Mouse (Mus musculus): ENCODE data around the gene Fbxw7. TPM values are rescaled to one million over a fixed set of nuclear protein-coding genes. Genes with fewer than 3 reads are reported as not detected.

The Fbxw7 gene
- 10 to 100 TPM; 15.0 to 18.8 TPM for polyA plus RNA-seq (2017; shearing (Covaris generic))

DNA sequence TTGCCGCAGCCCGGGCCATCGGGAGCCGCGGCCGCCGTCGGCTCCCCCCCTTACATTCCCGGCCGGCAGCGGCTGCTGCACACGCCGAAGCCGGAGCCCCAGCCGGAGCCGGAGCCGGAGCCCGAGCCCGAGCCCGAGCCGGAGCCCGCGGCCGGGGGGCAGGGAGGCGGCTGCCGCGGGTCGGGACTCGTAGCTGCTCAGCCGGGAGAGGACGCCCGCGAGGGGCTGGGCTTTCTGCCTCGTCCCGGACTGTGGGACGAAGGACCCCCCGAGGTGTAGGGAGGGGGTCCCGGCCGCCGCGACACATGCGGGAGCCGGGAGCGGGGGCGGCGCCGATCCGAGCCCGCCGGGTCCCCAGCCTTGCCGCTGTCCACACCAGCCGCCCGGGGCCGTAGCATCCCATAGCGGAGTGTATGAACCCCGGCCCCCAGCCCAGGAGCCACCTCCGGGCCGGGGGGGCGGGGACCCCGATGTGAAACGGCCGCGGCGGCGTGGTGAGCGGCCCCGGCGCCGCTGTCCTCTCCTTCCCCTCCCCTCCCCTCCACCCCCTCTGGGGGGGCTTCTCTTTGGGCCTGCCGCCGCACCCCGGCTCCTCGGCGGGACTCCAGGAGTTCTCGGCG lies at the start of gene Fbxw7:
Gene Fbxw7 (plus strand): TSS at position 507 of the 620 bp plus-strand sequence.
- ATAC-seq, result no peak

- peak; percentile 33 for ATAC-seq
Measured at GRCm38 (mm10) chr3:84768940-84769339, 46.1 kb upstream of the Fbxw7 start.

- ATAC-seq, result no peak
Measured at GRCm38 (mm10) chr3:84769411-84769810, 45.7 kb upstream of the Fbxw7 start.

- peak; percentile 53 for ATAC-seq
Measured at GRCm38 (mm10) chr3:84770518-84770917, 44.5 kb upstream of the Fbxw7 start.

- peak; percentile 62 for ATAC-seq
Measured at GRCm38 (mm10) chr3:84771980-84772379, 43.1 kb upstream of the Fbxw7 start.

GRCm38 (mm10) chr3:84774246-84775066 lies 40.6 kb upstream of the Fbxw7 start:
- no peak for ATAC-seq

GRCm38 (mm10) chr3:84775067-84775423 lies 40.0 kb upstream of the Fbxw7 start:
- no peak for ATAC-seq

GRCm38 (mm10) chr3:84775577-84775976 lies 39.5 kb upstream of the Fbxw7 start:
- ATAC-seq, result no peak

DNA sequence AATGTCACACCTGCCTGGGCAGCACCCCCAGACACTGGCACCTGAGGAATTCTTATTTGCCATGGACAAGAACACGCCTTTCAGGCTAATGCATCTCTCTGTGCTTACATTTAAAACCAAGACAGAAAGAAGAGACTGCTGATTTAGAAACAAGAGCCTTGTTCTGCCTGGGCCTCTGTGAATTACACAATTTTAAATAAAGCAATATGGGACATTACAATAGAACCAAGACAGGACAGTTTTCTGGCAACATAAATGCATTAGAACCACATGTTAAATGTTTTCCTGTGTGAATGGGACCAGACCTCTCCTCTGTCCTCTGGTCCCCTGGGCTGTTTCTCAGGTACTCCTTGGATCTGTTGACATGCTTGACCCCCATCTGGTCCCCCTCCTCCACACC lies 39.0 kb upstream of the Fbxw7 start:
- no peak for ATAC-seq

DNA sequence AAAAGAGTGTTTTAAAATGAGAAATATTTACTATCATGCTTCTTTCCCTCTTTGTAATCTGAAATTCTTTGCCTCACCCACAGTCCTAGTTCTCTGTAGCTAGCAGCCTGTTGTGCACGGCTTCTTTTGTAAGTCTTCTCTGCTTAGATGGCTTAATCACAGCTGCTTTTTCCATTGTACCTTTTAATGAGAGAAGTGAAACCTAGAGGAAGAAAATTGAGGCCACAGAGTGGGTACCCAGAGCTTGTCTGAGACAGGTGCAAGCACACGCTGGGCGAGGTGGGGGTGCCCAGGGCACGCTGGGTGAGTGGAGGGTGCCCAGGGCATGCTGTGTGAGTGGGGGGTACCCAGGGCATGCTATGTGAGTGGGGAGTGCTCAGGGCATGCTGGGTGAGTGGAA lies 27.2 kb upstream of the Fbxw7 start:
- no peak for ATAC-seq

GRCm38 (mm10) chr3:84804036-84804435 lies 11.0 kb upstream of the Fbxw7 start:
- no peak for ATAC-seq

DNA sequence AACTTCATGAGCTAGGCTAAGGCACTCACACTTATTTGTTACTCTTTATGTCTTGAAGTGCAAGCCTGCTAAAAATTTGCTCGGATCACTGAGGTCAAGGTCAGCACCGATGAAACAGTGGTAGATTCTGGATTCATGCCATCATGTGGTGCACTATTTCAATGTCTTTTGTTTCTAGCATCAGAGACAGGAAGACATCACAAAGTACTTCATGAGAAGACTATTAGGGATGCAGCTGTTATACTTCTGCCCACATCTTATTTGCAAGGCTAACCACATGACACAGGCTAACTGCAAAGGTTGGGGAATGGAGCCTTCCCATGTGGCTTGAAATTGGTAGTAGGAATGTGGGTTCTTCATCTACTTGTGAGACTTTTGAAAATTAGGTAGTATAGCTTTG lies 8.9 kb upstream of the Fbxw7 start:
- no peak for ATAC-seq

- no peak for ATAC-seq
Measured at GRCm38 (mm10) chr3:84807826-84808225, 7.2 kb upstream of the Fbxw7 start.

DNA sequence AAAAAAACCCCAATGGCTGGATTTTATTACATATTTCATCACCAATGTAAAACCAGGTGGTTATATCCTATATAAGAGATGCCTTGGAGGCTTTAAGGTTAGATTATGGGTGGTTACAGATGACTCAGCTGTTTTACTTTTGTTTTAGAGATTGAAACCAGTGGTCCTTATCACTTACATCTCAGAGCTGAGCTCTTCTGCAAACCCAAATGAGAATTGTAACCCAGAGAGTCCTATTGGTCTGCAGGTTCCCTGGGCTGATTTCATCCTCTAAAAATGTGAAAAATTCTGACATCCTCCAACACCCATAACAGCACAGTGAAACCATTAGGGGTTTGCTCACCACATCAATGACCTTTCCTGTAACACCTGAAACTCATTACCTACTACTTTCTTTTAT lies 6.2 kb upstream of the Fbxw7 start:
- peak; percentile 40 for ATAC-seq

DNA sequence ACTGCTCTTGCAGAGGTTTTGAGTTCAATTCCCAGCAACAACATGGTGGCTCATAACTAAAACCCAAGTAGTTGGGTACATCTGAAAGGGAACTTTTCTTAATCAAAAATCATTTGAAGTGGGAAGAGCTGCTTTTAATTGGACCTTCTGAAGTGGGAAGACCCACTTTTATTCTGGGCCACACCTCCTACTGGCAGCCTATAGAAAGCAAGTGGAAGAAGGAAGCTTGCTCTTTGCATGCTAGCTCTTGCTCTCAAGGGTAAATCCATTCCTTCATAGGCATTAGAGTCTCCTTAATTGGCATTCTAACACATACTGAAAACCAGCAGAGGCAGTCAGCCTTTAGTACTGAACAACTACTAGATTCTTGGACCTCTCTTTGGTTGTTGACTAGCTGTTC lies 4.3 kb upstream of the Fbxw7 start:
- no peak for ATAC-seq

DNA sequence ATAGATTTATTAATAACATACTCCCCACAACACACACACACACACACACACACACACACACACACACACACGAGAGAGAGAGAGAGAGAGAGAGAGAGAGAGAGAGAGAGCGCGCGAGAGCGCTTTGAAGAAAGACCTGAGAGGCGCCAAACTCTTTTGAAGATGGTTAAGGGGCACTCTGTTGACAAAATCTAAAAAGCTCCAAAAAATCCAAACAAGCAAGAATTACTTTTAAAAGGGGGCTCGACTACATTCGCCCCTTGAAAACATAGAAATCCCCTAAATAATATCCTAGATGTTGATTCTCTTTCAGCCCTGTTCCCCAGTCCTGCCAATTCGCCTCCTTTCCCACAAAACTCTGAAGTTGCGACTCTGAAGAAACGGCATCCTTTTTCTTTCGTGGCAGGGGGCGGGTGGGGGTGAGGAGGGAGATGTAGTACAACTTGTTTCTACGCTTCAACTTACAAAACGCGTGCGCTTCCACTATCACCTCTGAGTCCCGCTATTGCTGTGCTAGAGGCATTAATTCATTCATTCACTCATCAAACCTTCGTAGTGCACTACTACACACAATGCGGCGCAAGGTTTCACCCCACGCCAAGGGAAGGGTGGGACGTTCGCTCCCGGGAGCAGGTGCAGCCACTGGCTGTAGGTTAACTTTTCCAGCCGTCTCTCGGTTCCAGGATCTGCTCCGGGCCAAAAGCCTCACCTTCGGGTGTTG lies 1.5 kb upstream of the Fbxw7 start:
- peak; percentile 6 for ATAC-seq

GRCm38 (mm10) chr3:84814157-84814761 lies 809 bp upstream of the Fbxw7 start:
- peak; percentile 85 for ATAC-seq

GRCm38 (mm10) chr3:84815461-84815860 lies 393 bp downstream of the Fbxw7 start:
- ATAC-seq, result peak; percentile 17

DNA sequence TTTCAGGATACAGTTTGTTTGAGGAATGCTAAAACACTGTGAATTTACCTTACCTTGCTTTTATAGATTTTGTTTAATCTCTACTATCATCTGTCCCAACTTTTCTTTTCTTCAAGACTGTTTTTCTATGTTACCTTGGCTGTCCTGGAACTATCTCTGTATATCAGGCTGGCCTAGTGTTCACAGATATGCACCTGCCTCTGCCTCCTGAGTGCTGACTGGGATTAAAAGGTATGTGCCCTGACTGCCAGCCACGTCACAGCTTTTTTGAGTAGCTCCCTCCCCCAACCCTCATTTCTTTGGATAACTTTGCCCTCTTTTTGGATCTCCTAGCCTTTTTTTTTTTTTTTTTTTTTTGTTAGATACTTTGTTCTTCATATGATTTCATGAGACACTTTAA lies 1.9 kb downstream of the Fbxw7 start:
- ATAC-seq, result no peak

- ATAC-seq, result no peak
Measured at GRCm38 (mm10) chr3:84820654-84821201, 5.7 kb downstream of the Fbxw7 start.

DNA sequence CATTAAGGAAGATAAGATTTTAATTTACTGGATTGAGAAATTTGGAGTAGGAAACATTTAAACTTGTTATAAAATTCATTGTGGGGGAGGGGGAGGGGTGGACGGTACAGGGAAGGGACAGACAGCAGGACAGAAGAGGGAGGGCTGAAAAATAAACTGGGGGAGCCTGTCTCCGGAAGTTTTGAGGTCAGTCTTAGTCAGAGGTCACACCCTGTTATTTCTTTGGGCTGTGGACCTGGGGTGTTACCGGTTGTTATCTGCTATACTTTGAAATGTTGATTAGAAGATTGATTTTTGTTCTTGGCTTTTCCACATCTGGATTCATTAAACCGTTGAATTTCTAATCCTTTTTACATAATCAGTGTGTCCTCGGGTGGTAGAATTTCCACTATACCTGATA lies 10.9 kb downstream of the Fbxw7 start:
- ATAC-seq, result no peak

- peak; percentile 16 for ATAC-seq
Measured at GRCm38 (mm10) chr3:84826405-84826804, 11.3 kb downstream of the Fbxw7 start.

DNA sequence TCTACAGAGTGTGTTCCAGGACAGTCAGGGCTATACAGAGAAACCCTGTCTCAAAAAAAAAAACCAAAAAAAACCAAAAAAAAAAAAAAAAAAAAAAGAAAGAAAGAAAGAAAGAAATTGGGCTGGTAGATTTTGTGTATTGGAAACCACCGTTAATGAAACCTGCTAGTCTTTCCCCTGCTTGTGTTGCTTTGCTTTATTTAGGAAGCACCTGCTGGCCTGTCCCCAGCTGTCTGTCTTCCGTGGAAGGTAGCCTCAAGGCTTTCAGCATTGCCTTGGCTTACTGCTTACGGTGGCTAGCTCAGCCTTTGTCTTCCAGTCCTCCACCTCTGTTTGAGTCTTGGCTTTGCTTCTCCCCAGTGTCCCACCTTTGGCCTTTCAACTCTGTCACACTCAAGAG lies 11.9 kb downstream of the Fbxw7 start:
- ATAC-seq, result peak; percentile 20
